Mouse (Mus musculus) hematopoietic multipotent progenitor cell, adult 10-12 weeks (in vitro differentiated cells): Measurements from ENCODE around the gene Slc47a2. TPM values are rescaled to one million over a fixed set of nuclear protein-coding genes. Genes with fewer than 3 reads are reported as not detected.

Source experiments
- polyA plus RNA-seq: library from polyadenylated mRNA; stranded (reverse); fragments of >175 nt; gene quantifications from 2 replicates; pipeline ENCODE4 v1.2.3, GENCODE M21; 2012; ENCODE audit warnings: low replicate concordance

Gene Slc47a2
- not detected in 2 replicates for polyA plus RNA-seq

DNA sequence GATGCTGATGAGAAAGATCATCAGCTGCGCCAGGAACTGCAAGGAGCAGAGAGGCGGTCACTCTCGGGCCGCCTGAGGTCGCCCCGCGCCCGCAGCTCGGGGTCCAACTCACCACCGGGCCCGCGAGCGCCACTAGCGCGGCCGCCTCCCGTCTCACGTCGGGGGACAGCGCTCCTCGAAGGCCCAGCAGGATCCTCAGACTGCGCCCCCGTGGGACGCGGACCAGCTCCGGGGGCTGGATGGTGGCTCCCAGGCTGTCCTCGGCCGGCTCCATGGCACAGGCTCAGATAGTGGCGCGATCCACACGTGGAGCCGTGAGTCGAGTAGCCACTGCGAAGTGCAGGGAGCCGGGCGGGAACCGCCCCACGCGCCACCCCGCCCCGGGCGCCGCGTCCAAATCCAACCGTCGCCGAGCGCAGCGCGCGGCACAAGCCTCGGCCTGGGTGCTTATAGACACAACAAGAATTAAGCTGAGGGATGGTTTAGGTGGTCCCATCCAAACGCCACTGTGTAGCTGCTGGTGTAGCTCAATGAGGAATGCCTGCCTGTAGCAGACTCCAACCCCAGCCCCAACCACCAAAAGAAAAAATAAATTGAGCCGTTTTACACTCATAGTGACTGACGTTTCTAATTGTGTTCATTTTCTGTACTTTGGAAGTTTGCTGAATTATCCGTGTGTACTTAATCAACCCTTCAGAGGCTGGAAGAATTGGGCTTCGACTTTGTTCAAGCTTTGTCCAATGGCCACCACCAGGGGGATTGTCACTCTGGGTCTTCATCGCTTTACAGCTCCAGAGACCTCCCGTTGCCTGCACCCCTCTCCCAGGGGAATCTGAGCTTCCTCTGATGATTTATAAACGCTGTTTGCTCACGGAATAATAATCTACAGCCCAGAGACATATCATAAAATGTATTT, at the start of gene Slc47a2:
Slc47a2 (minus strand) TSS at position 356 of the 916 bp plus-strand sequence.

DNA sequence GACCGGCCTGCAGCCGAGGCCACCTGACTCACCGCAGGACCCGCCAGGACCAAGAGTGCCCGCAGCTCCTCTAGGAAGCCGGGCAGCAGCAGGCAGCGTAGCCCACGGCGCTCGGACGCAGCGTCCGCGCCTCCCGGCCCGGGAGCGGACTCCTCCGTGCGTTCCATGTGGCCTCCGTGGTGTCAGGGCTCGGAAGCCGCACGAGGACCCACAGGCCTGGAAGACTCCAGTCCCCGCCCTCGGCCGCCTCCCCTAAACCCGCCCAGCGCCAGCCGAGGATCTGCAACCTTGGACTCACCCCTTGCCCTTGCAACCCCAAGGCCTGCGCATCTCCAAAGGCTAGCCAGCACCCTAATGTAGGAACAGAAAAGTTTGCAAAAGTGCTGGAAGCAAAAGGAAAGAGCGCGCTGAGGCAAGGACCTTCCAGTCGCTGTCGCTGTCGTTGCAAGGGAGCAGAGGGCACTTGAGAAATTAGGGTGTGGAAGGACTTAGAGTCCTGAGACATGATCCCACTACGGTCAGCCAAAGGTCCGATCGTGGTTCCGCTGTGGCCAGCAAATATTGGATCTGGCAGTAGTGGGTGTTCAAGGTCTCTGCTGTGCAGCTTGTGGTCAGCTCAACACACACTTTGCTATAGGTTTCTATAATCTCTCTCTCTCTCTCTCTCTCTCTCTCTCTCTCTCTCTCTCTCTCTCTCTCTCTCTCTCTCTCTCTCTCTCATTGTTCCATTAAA, 35.4 kb upstream of the Slc47a2 start, which contains the start of gene Slc47a1:
Slc47a1 (minus strand) TSS at position 465 of the 733 bp plus-strand sequence.

DNA sequence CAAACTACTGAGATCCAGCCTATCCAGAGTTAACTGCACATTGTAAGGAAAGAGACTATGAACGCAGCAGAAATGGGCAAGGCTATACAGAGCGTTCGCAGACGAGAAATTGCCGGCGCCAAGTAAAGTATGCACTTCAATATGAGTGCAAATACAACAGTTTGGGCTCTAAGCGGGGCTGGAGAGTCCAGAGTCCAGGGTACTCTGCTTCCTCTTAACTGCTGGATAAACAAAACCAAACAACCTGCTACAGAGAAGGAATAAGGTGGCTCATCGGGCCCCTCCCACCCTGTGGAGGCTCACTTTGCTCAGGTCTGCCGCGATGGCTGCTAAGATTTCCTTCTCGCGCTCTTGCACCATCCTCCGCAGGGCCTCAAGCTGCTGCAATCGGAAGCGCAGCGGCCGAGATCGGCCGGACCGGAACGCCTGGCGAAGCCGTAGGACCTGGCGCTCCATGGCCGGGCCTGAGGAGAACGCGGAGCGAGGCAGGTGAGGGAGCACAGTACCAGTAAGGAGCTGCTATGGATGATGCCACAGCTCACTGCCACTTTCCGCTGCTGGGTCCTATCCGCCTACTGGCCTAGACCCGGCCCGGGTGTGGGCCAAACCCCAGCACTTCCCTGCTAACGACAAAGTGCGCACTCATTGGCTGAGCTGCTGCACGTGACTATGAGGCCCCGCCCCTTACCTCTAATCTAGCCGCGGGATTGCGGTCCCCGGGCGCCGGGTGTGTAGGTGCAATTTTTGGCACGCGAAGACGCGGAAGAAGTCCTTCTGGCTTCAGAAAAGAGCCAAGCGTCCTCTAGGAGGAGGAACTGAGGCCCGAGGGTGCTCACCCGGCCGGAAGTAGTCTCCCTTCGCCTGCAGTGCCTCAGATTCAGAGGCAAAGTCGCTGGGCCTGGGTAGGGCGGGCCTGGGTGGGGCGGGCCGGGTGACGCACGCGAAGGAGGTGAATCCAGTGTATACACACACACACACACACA, 75.8 kb downstream of the Slc47a2 start, which contains the start of gene Aldh3a2:
Aldh3a2 (minus strand) TSS at position 914 of the 983 bp plus-strand sequence.

Other genes with a start within 250 kb of the Slc47a2 start
- gene Tnfrsf13b, start 216.1 kb downstream of the Slc47a2 start, polyA plus RNA-seq: 524 and 887 TPM in 2 replicates
- 20.9 and 27.6 TPM in 2 replicates for gene Usp22, start 167.8 kb downstream of the Slc47a2 start, polyA plus RNA-seq
- not detected in 2 replicates for gene Aldh3a1, start 135.3 kb downstream of the Slc47a2 start, polyA plus RNA-seq
- gene Aldh3a2, start 75.4 kb downstream of the Slc47a2 start, polyA plus RNA-seq: 15.0 and 22.0 TPM in 2 replicates
- not detected in 2 replicates for gene Slc47a1, start 35.5 kb upstream of the Slc47a2 start, polyA plus RNA-seq
- not detected in 2 replicates for gene Rnf112, start 111.3 kb upstream of the Slc47a2 start, polyA plus RNA-seq
- 0.07 TPM in 1 of 2 replicates, not detected in the other for gene Mfap4, start 142.6 kb upstream of the Slc47a2 start, polyA plus RNA-seq
- 40.4 and 50.3 TPM in 2 replicates for gene Mapk7, start 151.5 kb upstream of the Slc47a2 start, polyA plus RNA-seq
- 0.84 and 1.7 TPM in 2 replicates for gene B9d1, start 162.3 kb upstream of the Slc47a2 start, polyA plus RNA-seq
- gene Epn2, start 236.8 kb upstream of the Slc47a2 start, polyA plus RNA-seq: 2.4 and 3.0 TPM in 2 replicates